Mouse (Mus musculus): Measurements from ENCODE around the gene March11. TPM values are rescaled to one million over a fixed set of nuclear protein-coding genes. Genes with fewer than 3 reads are reported as not detected.

March11 gene
- 0.24 and 1.1 TPM in 2 replicates for polyA plus RNA-seq (2015; fragmentation: Nextera tagmentation; extraction: Ambion mirVana)

- Histone ChIP-seq H3K4me2 (replicated peaks) (peak within 1 kb of the TSS; percentile 85), H3K27me3 (replicated peaks) (peaks cover 20% of the 10 kb centered on the region), H3K27ac (no peak within 1 kb of the TSS), H3K4me1 (replicated peaks) (peaks cover 8% of the 10 kb centered on the region), H3K4me3 (replicated peaks) (peak within 1 kb of the TSS; percentile 51), H3K9me3 (no peaks in the 10 kb centered on the region), H3K36me3 (no peaks in the 10 kb centered on the region), H3K9ac (no peak within 1 kb of the TSS)
- peak; percentile 68 for ATAC-seq
- under 1% methylated on average over 55 of the region's 56 CpGs for WGBS
Observed at GRCm38 (mm10) chr15:26308629-26309230, at the start of gene March11. Gene March11 (plus strand): TSS chr15:26309048.

GRCm38 (mm10) chr15:26262336-26262735 lies 46.5 kb upstream of the March11 start:
- H3K4me1 ChIP-seq (replicated peaks): no peaks in the 10 kb centered on the region
- ATAC-seq: no peak
- 47% methylated on average over 1 of the region's 1 CpGs for WGBS
- no peaks in the 10 kb centered on the region for H3K9me3 ChIP-seq
- H3K27me3 ChIP-seq (replicated peaks): no peaks in the 10 kb centered on the region
- no peak overlapping the region for H3K27ac ChIP-seq
- no peaks in the 10 kb centered on the region for H3K36me3 ChIP-seq
- H3K4me2 ChIP-seq (replicated peaks): no peak overlapping the region
- no peak overlapping the region for H3K4me3 ChIP-seq (replicated peaks)
- H3K9ac ChIP-seq: no peak overlapping the region

GRCm38 (mm10) chr15:26269596-26269995 lies 39.3 kb upstream of the March11 start:
- Histone ChIP-seq H3K27me3 (replicated peaks) (no peaks in the 10 kb centered on the region), H3K27ac (no peak overlapping the region), H3K4me2 (replicated peaks) (no peak overlapping the region), H3K4me3 (replicated peaks) (no peak overlapping the region), H3K4me1 (replicated peaks) (no peaks in the 10 kb centered on the region), H3K36me3 (no peaks in the 10 kb centered on the region), H3K9me3 (no peaks in the 10 kb centered on the region), H3K9ac (no peak overlapping the region)
- 88% methylated on average over 4 of the region's 4 CpGs for WGBS
- ATAC-seq: no peak

- H3K4me2 ChIP-seq (replicated peaks): no peak overlapping the region
- H3K9me3 ChIP-seq: no peaks in the 10 kb centered on the region
- no peaks in the 10 kb centered on the region for H3K4me1 ChIP-seq (replicated peaks)
- H3K4me3 ChIP-seq (replicated peaks): no peak overlapping the region
- no peak for ATAC-seq
- H3K9ac ChIP-seq: no peak overlapping the region
- no peak overlapping the region for H3K27ac ChIP-seq
- H3K36me3 ChIP-seq: no peaks in the 10 kb centered on the region
- H3K27me3 ChIP-seq (replicated peaks): no peaks in the 10 kb centered on the region
- WGBS: 75% methylated on average over 2 of the region's 2 CpGs
Observed at GRCm38 (mm10) chr15:26276035-26276511, 32.8 kb upstream of the March11 start.

GRCm38 (mm10) chr15:26276608-26277007 lies 32.2 kb upstream of the March11 start:
- H3K36me3 ChIP-seq: no peaks in the 10 kb centered on the region
- no peak overlapping the region for H3K27ac ChIP-seq
- no peaks in the 10 kb centered on the region for H3K27me3 ChIP-seq (replicated peaks)
- no peak overlapping the region for H3K4me2 ChIP-seq (replicated peaks)
- H3K4me1 ChIP-seq (replicated peaks): no peaks in the 10 kb centered on the region
- H3K9me3 ChIP-seq: no peaks in the 10 kb centered on the region
- no peak overlapping the region for H3K4me3 ChIP-seq (replicated peaks)
- 69% methylated on average over 5 of the region's 5 CpGs for WGBS
- no peak for ATAC-seq
- H3K9ac ChIP-seq: no peak overlapping the region

- no peak overlapping the region for H3K4me2 ChIP-seq (replicated peaks)
- no peaks in the 10 kb centered on the region for H3K36me3 ChIP-seq
- no peak for ATAC-seq
- no peaks in the 10 kb centered on the region for H3K9me3 ChIP-seq
- no peak overlapping the region for H3K9ac ChIP-seq
- no peak overlapping the region for H3K4me3 ChIP-seq (replicated peaks)
- no peaks in the 10 kb centered on the region for H3K4me1 ChIP-seq (replicated peaks)
- no peak overlapping the region for H3K27ac ChIP-seq
- H3K27me3 ChIP-seq (replicated peaks): no peaks in the 10 kb centered on the region
- WGBS: 83% methylated on average over 4 of the region's 4 CpGs
Observed at GRCm38 (mm10) chr15:26291871-26292270, 17.0 kb upstream of the March11 start.

- Histone ChIP-seq H3K9me3 (no peaks in the 10 kb centered on the region), H3K4me1 (replicated peaks) (no peaks in the 10 kb centered on the region), H3K27me3 (replicated peaks) (no peaks in the 10 kb centered on the region), H3K4me3 (replicated peaks) (no peak overlapping the region), H3K4me2 (replicated peaks) (no peak overlapping the region), H3K36me3 (no peaks in the 10 kb centered on the region), H3K27ac (no peak overlapping the region), H3K9ac (no peak overlapping the region)
- WGBS: 73% methylated on average over 2 of the region's 2 CpGs
- ATAC-seq: no peak
Observed at GRCm38 (mm10) chr15:26292811-26293210, 16.0 kb upstream of the March11 start.

GRCm38 (mm10) chr15:26293215-26293614 lies 15.6 kb upstream of the March11 start:
- Histone ChIP-seq H3K27me3 (replicated peaks) (no peaks in the 10 kb centered on the region), H3K27ac (no peak overlapping the region), H3K9ac (no peak overlapping the region), H3K4me3 (replicated peaks) (no peak overlapping the region), H3K36me3 (no peaks in the 10 kb centered on the region), H3K4me1 (replicated peaks) (no peaks in the 10 kb centered on the region), H3K4me2 (replicated peaks) (no peak overlapping the region), H3K9me3 (no peaks in the 10 kb centered on the region)
- 44% methylated on average over 1 of the region's 1 CpGs for WGBS
- no peak for ATAC-seq

GRCm38 (mm10) chr15:26298668-26299067 lies 10.2 kb upstream of the March11 start:
- Histone ChIP-seq H3K36me3 (no peaks in the 10 kb centered on the region), H3K4me1 (replicated peaks) (no peaks in the 10 kb centered on the region), H3K9me3 (no peaks in the 10 kb centered on the region), H3K27me3 (replicated peaks) (no peaks in the 10 kb centered on the region), H3K9ac (no peak overlapping the region), H3K27ac (no peak overlapping the region), H3K4me3 (replicated peaks) (no peak overlapping the region), H3K4me2 (replicated peaks) (no peak overlapping the region)
- ATAC-seq: no peak
- WGBS: 90% methylated on average over 6 of the region's 6 CpGs

GRCm38 (mm10) chr15:26309291-26309931 lies 563 bp downstream of the March11 start:
- Histone ChIP-seq H3K9me3 (no peaks in the 10 kb centered on the region), H3K4me2 (replicated peaks) (peak overlapping the region; percentile 85), H3K4me3 (replicated peaks) (peak overlapping the region; percentile 51), H3K4me1 (replicated peaks) (peaks cover 8% of the 10 kb centered on the region), H3K27ac (no peak overlapping the region), H3K27me3 (replicated peaks) (peaks cover 20% of the 10 kb centered on the region), H3K36me3 (no peaks in the 10 kb centered on the region), H3K9ac (no peak overlapping the region)
- under 1% methylated on average over 62 of the region's 62 CpGs for WGBS
- peak; percentile 82 for ATAC-seq

- Histone ChIP-seq H3K9ac (no peak overlapping the region), H3K27ac (no peak overlapping the region), H3K4me2 (replicated peaks) (no peak overlapping the region), H3K4me1 (replicated peaks) (no peaks in the 10 kb centered on the region), H3K27me3 (replicated peaks) (no peaks in the 10 kb centered on the region), H3K36me3 (no peaks in the 10 kb centered on the region), H3K4me3 (replicated peaks) (no peak overlapping the region), H3K9me3 (no peaks in the 10 kb centered on the region)
- no peak for ATAC-seq
- 79% methylated on average over 2 of the region's 2 CpGs for WGBS
Observed at GRCm38 (mm10) chr15:26319866-26320265, 11.0 kb downstream of the March11 start.

- Histone ChIP-seq H3K4me1 (replicated peaks) (no peaks in the 10 kb centered on the region), H3K9ac (no peak overlapping the region), H3K4me2 (replicated peaks) (no peak overlapping the region), H3K27ac (no peak overlapping the region), H3K27me3 (replicated peaks) (no peaks in the 10 kb centered on the region), H3K9me3 (no peaks in the 10 kb centered on the region), H3K4me3 (replicated peaks) (no peak overlapping the region), H3K36me3 (no peaks in the 10 kb centered on the region)
- no peak for ATAC-seq
- 83% methylated on average over 3 of the region's 3 CpGs for WGBS
Observed at GRCm38 (mm10) chr15:26320402-26320801, 11.6 kb downstream of the March11 start.

GRCm38 (mm10) chr15:26322804-26323203 lies 14.0 kb downstream of the March11 start:
- H3K36me3 ChIP-seq: no peaks in the 10 kb centered on the region
- H3K27ac ChIP-seq: no peak overlapping the region
- no peaks in the 10 kb centered on the region for H3K9me3 ChIP-seq
- no peaks in the 10 kb centered on the region for H3K4me1 ChIP-seq (replicated peaks)
- H3K9ac ChIP-seq: no peak overlapping the region
- 84% methylated on average over 4 of the region's 4 CpGs for WGBS
- no peak overlapping the region for H3K4me2 ChIP-seq (replicated peaks)
- no peaks in the 10 kb centered on the region for H3K27me3 ChIP-seq (replicated peaks)
- H3K4me3 ChIP-seq (replicated peaks): no peak overlapping the region
- no peak for ATAC-seq
